Mouse (Mus musculus): ENCODE data around the gene Rb1. TPM values are rescaled to one million over a fixed set of nuclear protein-coding genes. Genes with fewer than 3 reads are reported as not detected.

Rb1 gene
- polyA plus RNA-seq, 1 experiment from 2014 or later, result 14.4 TPM

DNA sequence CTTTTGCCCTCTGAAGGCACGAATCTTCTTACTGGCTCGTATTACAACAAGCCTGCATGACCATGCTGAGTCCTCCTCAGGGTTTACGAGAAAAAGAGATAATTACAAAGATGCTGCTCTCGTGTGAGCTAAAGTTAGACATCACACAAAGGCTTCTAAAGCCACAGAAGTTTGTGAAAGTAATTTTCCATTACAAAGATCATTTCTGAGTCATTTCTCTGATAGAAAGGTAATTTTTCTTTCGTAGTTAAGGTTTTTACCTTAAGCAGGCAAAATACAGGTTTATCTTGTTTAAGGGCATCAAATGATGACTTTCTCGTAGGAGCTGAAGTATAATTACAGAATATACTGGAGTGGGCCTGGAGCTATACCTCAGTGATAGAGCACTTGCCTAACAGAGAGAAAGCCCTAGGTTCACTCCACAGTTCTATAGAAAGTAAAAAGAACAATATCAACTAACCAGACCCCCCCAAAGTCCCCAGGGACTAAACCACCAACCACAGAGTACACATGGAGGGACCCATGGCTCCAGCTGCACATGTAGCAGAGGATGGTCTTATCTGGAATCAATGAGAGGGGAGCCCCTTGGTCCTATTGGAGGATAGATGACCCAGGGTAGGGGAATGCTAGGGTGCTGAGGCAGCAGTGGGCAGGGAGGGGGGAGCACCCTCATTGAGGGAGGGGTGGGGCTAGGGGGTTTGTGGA is 14.6 kb upstream of the Rb1 start:
- no peak for ATAC-seq (ENCODE audit: low read depth)
- WGBS, result 49% methylated on average over 6 of the region's 6 CpGs
- Histone ChIP-seq H3K27ac (ENCODE audit: low read length) (no peak overlapping the region), H3K4me3 (ENCODE audit: low read length) (no peak overlapping the region), H3K4me2 (ENCODE audit: low read depth, low read length) (no peak overlapping the region), H3K9me3 (ENCODE audit: control insufficient read depth, low read length) (no peaks in the 10 kb centered on the region), H3K9ac (ENCODE audit: low read length) (no peak overlapping the region), H3K27me3 (ENCODE audit: control insufficient read depth, insufficient read depth, low read depth, low read length) (no peaks in the 10 kb centered on the region), H3K4me1 (replicated peaks; ENCODE audit: control insufficient read depth, insufficient read depth, low read length) (no peaks in the 10 kb centered on the region), H3K36me3 (ENCODE audit: control insufficient read depth, insufficient read depth, low read length) (no peaks in the 10 kb centered on the region)

DNA sequence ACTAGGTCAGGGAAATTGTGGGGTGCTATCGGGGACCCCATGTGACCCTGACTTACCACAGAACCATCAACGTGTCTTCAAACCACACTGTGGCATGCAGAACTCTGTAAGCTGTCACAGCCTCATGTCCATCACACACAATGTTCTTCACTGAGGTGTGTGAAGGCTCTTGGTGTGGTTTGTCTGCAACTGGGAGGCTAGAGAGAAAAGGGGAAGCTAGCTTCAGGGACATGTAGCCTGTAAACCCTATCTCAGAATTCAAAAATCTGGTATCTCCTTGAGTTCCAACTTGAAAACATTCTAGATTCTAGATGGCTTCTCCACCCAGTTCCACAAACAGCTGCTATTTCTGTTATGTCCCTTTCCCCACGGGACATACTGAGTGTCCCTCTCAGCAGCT is 14.0 kb upstream of the Rb1 start:
- H3K9ac ChIP-seq (ENCODE audit: low read length), result no peak overlapping the region
- H3K4me1 ChIP-seq (replicated peaks; ENCODE audit: control insufficient read depth, insufficient read depth, low read length), result no peaks in the 10 kb centered on the region
- H3K4me3 ChIP-seq (ENCODE audit: low read length), result no peak overlapping the region
- no peaks in the 10 kb centered on the region for H3K36me3 ChIP-seq (ENCODE audit: control insufficient read depth, insufficient read depth, low read length)
- H3K27me3 ChIP-seq (ENCODE audit: control insufficient read depth, insufficient read depth, low read depth, low read length), result no peaks in the 10 kb centered on the region
- WGBS, result 65% methylated on average over 3 of the region's 3 CpGs
- H3K9me3 ChIP-seq (ENCODE audit: control insufficient read depth, low read length), result no peaks in the 10 kb centered on the region
- no peak for ATAC-seq (ENCODE audit: low read depth)
- no peak overlapping the region for H3K27ac ChIP-seq (ENCODE audit: low read length)
- H3K4me2 ChIP-seq (ENCODE audit: low read depth, low read length), result no peak overlapping the region

DNA sequence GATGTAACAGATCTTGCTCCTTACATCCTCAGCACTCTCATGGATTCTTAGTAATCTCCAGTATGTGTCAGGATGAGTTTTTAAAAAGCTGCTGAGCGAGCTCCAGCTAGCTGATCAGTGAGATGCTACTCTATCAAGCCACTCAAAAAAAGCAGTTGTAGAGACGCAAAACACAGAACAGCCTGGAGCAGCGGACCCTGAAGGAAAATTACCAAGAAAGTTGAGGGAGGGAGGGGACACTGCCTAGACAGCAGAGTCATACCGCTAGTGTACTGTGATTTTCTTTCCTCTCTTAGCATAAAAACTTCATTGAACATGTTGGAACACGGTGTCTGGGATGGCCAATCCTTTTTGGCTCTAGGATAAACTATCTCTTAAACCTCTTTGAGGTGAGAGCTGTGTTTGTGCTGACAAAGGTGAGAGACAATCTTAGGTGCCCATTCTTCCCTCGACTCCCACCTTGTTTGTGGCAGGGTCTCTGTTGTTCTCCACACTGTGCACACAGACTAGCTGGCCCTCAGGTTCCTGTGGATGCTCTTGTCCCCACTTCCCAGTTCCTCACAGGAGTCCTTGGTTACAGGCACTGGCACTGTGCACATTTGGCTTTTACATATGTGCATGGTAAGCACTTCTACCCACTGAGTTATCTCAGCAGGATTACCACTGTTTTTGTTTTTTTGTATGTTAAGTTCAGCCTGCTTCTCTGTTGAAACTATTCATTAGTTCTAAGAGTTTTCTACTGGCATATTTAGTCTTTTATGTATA is 10.9 kb upstream of the Rb1 start:
- H3K9me3 ChIP-seq (ENCODE audit: control insufficient read depth, low read length), result no peaks in the 10 kb centered on the region
- no peak for ATAC-seq (ENCODE audit: low read depth)
- no peaks in the 10 kb centered on the region for H3K4me1 ChIP-seq (replicated peaks; ENCODE audit: control insufficient read depth, insufficient read depth, low read length)
- H3K9ac ChIP-seq (ENCODE audit: low read length), result no peak overlapping the region
- 65% methylated on average over 6 of the region's 6 CpGs for WGBS
- no peak overlapping the region for H3K4me3 ChIP-seq (ENCODE audit: low read length)
- no peaks in the 10 kb centered on the region for H3K27me3 ChIP-seq (ENCODE audit: control insufficient read depth, insufficient read depth, low read depth, low read length)
- no peak overlapping the region for H3K27ac ChIP-seq (ENCODE audit: low read length)
- H3K4me2 ChIP-seq (ENCODE audit: low read depth, low read length), result no peak overlapping the region
- H3K36me3 ChIP-seq (ENCODE audit: control insufficient read depth, insufficient read depth, low read length), result no peaks in the 10 kb centered on the region

DNA sequence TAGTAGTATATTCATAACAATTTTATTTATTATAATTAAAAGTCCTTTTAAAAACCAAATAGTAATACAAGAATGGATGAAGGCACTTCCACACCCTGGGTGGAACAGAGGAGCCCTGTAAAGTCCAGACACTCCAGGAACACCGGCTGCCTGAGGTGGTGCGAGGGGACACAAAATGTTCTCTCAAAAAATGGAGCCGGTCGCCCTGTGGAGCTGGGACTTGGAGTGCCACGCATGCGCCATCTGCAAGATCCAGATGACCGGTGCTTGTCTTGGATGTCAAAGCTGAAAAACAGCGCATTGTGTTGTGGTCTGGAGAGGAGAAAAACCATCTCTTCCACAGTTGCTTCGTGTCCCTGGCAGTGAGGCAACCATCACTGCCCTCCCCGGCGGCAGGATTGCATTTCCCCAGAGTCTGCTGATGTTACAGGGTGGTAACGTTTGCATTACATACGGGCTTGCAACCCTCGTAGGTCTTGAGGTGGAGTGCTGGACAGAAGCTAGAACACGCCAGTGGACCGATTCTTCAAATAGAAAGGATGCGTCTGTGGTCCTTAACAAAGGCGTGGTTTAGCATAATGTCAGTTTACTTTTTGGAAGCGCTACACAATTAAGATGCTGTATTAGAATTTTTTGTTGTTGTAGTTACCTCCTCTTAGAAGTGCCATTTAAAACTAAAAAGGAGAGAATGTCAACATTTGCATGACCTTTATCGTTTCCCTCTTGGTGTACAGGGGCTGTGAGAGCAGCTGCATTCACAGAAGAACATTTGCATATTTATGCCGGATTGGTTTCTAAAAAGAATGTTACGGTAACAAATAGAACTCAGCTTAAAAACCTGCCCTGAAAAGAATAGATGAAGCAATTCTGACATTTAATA is 9.5 kb upstream of the Rb1 start:
- no peak for ATAC-seq (ENCODE audit: low read depth)
- Histone ChIP-seq H3K27me3 (ENCODE audit: control insufficient read depth, insufficient read depth, low read depth, low read length) (no peaks in the 10 kb centered on the region), H3K36me3 (ENCODE audit: control insufficient read depth, insufficient read depth, low read length) (no peaks in the 10 kb centered on the region)

DNA sequence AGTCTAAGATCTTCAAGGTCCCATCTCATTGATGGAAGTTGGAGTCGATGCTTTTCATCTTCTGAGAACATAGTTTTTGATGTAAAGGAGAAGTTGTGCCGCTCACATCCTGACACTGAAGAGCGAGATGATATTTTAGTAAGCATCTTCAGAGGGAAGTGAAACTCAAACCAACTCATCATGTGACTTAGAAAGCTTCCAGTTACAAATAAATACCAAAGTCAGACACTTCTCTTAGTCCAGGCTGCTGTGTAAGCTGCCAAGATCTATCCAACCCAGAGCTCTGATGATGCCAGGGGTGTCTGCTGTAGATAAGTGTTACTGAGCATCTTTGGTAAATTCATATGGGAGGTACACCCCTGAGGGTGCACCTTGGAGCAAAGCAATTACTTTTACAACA is 8.3 kb upstream of the Rb1 start:
- no peak for ATAC-seq (ENCODE audit: low read depth)
- Histone ChIP-seq H3K9ac (ENCODE audit: low read length) (no peak overlapping the region), H3K9me3 (ENCODE audit: control insufficient read depth, low read length) (no peaks in the 10 kb centered on the region), H3K4me3 (ENCODE audit: low read length) (no peak overlapping the region), H3K4me1 (replicated peaks; ENCODE audit: control insufficient read depth, insufficient read depth, low read length) (no peaks in the 10 kb centered on the region), H3K27me3 (ENCODE audit: control insufficient read depth, insufficient read depth, low read depth, low read length) (no peaks in the 10 kb centered on the region), H3K36me3 (ENCODE audit: control insufficient read depth, insufficient read depth, low read length) (no peaks in the 10 kb centered on the region), H3K27ac (ENCODE audit: low read length) (no peak overlapping the region), H3K4me2 (ENCODE audit: low read depth, low read length) (no peak overlapping the region)
- WGBS, result 81% methylated on average over 3 of the region's 3 CpGs

More for the DNA sequence above, 9.5 kb upstream of the Rb1 start:
- Histone ChIP-seq H3K4me1 (replicated peaks; ENCODE audit: control insufficient read depth, insufficient read depth, low read length) (no peaks in the 10 kb centered on the region), H3K4me3 (ENCODE audit: low read length) (no peak overlapping the region), H3K27ac (ENCODE audit: low read length) (no peak overlapping the region), H3K9me3 (ENCODE audit: control insufficient read depth, low read length) (no peaks in the 10 kb centered on the region), H3K9ac (ENCODE audit: low read length) (no peak overlapping the region), H3K4me2 (ENCODE audit: low read depth, low read length) (no peak overlapping the region)
- WGBS, result 70% methylated on average over 22 of the region's 22 CpGs

DNA sequence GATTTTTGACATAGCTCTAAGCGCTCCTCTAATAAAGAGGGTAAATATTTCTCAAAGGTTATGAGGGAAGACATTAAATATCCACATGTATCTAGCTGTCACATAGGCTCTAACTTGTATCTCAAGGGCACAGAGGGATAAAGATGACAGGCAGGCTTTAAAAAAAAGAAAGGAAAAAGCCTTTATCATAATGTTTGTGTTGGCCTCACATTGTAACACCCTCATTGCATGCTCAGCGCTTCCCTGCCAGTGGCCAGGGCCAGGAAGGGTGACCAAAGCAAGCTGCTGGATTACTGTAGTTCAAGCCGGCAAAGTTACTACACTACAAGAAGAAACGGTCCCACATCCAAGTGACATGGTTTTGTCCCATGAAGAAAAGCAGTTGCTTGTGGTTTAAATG is 5.8 kb upstream of the Rb1 start:
- Histone ChIP-seq H3K27me3 (ENCODE audit: control insufficient read depth, insufficient read depth, low read depth, low read length) (no peaks in the 10 kb centered on the region), H3K9me3 (ENCODE audit: control insufficient read depth, low read length) (no peaks in the 10 kb centered on the region), H3K4me2 (ENCODE audit: low read depth, low read length) (no peak overlapping the region), H3K4me3 (ENCODE audit: low read length) (no peak overlapping the region), H3K36me3 (ENCODE audit: control insufficient read depth, insufficient read depth, low read length) (no peaks in the 10 kb centered on the region), H3K9ac (ENCODE audit: low read length) (no peak overlapping the region), H3K4me1 (replicated peaks; ENCODE audit: control insufficient read depth, insufficient read depth, low read length) (peaks cover 4% of the 10 kb centered on the region), H3K27ac (ENCODE audit: low read length) (no peak overlapping the region)
- ATAC-seq (ENCODE audit: low read depth), result no peak
- 66% methylated on average over 4 of the region's 4 CpGs for WGBS

DNA sequence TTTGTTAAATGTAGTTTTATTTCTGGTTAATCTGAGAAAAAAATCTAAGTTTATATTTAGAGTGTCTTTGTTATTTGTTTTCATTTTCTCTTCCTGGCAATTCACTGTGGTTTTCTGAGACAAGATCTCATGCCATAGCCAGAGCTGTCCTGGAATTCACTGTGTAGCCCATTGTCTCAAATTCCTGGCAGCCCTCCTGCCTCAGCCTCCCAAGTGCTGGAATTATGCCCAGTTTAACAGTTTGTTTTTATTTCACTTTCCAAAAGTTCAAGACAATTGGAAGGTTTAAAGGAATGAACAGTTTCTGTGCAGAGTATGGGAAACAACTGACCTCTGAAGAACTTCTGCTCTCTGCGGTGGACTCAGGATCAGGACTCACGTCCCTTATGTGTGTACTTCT is 4.2 kb upstream of the Rb1 start:
- no peaks in the 10 kb centered on the region for H3K9me3 ChIP-seq (ENCODE audit: control insufficient read depth, low read length)
- no peak for ATAC-seq (ENCODE audit: low read depth)
- H3K4me3 ChIP-seq (ENCODE audit: low read length), result no peak overlapping the region
- H3K9ac ChIP-seq (ENCODE audit: low read length), result no peak overlapping the region
- peaks cover 4% of the 10 kb centered on the region for H3K4me1 ChIP-seq (replicated peaks; ENCODE audit: control insufficient read depth, insufficient read depth, low read length)
- H3K4me2 ChIP-seq (ENCODE audit: low read depth, low read length), result no peak overlapping the region
- H3K36me3 ChIP-seq (ENCODE audit: control insufficient read depth, insufficient read depth, low read length), result no peaks in the 10 kb centered on the region
- no peaks in the 10 kb centered on the region for H3K27me3 ChIP-seq (ENCODE audit: control insufficient read depth, insufficient read depth, low read depth, low read length)
- WGBS, result 93% methylated on average over 2 of the region's 2 CpGs
- no peak overlapping the region for H3K27ac ChIP-seq (ENCODE audit: low read length)

DNA sequence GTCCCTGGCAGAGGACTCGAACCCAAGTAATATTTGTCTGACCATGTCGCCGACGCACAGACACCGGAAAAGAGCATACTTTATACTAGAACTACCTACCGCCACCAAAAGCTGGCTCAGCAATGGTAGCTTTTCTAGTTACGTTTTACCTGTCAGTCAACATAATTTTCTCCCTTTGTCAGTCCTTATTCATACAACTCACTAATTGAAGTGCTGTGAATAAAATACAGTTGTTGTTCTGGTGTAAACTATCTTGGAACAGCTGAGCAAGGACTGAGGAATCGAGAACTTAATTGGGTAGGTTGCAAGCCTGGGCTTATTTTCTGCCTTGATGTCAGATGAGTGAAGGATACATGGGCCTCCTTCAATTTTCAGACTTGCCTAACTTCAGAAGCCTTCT is 889 bp upstream of the Rb1 start:
- Histone ChIP-seq H3K36me3 (ENCODE audit: control insufficient read depth, insufficient read depth, low read length) (no peaks in the 10 kb centered on the region), H3K27ac (ENCODE audit: low read length) (peak overlapping the region; percentile 90), H3K27me3 (ENCODE audit: control insufficient read depth, insufficient read depth, low read depth, low read length) (no peaks in the 10 kb centered on the region), H3K9me3 (ENCODE audit: control insufficient read depth, low read length) (no peaks in the 10 kb centered on the region), H3K4me2 (ENCODE audit: low read depth, low read length) (peak overlapping the region; percentile 91), H3K9ac (ENCODE audit: low read length) (peak overlapping the region; percentile 73), H3K4me3 (ENCODE audit: low read length) (peak overlapping the region; percentile 88), H3K4me1 (replicated peaks; ENCODE audit: control insufficient read depth, insufficient read depth, low read length) (peaks cover 4% of the 10 kb centered on the region)
- WGBS, result 7% methylated on average over 8 of the region's 8 CpGs
- ATAC-seq (ENCODE audit: low read depth), result no peak

All from lung, embryonic 16.5 days (tissue).